In the genomic region with DNA sequence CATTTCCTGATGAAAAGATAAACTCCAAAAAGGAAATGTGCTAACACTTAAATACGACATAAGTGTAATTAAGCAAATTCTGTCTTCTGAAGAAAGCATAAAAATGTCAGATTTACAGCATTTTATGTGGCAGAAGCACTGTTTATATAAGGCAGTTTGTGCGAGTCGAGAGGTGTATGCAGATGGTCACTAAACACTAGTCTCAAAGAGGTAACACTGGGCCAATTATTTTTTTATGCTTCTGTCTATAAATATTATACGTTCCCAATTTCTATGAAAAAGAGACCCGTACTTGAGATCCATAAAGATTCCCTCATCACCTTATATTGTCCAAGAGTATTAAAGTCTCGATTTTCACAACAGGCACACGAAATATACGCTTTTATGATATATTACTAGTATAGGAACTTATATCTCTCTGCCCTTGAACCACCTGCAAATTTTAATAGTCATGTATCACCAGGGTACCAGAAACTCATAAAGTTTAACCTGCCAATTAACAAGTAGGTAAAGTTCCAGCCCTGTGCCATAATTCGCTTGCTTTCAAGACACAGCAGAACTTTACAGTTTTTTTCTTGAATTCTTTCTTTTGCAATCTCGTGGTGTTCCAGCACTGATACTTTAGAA, we compare ENCODE assay signal across 19 mouse cellular contexts.
"Had no signal": no experiment of that assay in that cellular context is flagged by ENCODE, and none has a peak within 500 bp of the region (broad histone marks: within the 10 kb centered on the region; RNA-seq: fewer than 3 reads in every experiment).

No protein-coding gene starts in this region.

- H3K9me3 ChIP-seq: midbrain, embryonic 10.5 days; midbrain, embryonic 12.5 days; neural tube, embryonic 13.5 days; neural tube, embryonic 15.5 days had no signal

- ATAC-seq: liver, postnatal 0 days; midbrain, embryonic 16.5 days had no signal

- H3K27me3 ChIP-seq: midbrain, embryonic 12.5 days; neural tube, embryonic 13.5 days; neural tube, embryonic 15.5 days had no signal

- H3K9ac ChIP-seq: liver, postnatal 0 days; lung, embryonic 14.5 days; midbrain, embryonic 12.5 days; neural tube, embryonic 13.5 days; neural tube, embryonic 15.5 days had no signal

- H3K4me3 ChIP-seq: midbrain, embryonic 10.5 days; midbrain, embryonic 12.5 days; myocyte; neural tube, embryonic 13.5 days; neural tube, embryonic 15.5 days had no signal

- DNase-seq: liver, postnatal 0 days; lung, embryonic 14.5 days; lung, postnatal 10 days; lung, postnatal 36 days; midbrain, embryonic 14.5 days; retina, postnatal 1 day; right cerebral cortex, adult 18-20 months; right cerebral cortex, postnatal 25 days; right cerebral cortex, postnatal 4 days; spleen, adult 18-20 months; thymus, adult 18-20 months; thymus, postnatal 14 days; thymus, postnatal 36 days had no signal

- H3K4me2 ChIP-seq: lung, embryonic 14.5 days; midbrain, embryonic 12.5 days; neural tube, embryonic 13.5 days; neural tube, embryonic 15.5 days had no signal

- H3K27ac ChIP-seq: midbrain, embryonic 10.5 days; midbrain, embryonic 12.5 days; neural tube, embryonic 13.5 days; neural tube, embryonic 15.5 days had no signal

- H3K4me1 ChIP-seq: midbrain, embryonic 10.5 days; midbrain, embryonic 12.5 days; neural tube, embryonic 13.5 days; neural tube, embryonic 15.5 days had no signal

- H3K36me3 ChIP-seq: midbrain, embryonic 10.5 days; midbrain, embryonic 12.5 days; neural tube, embryonic 13.5 days; neural tube, embryonic 15.5 days had no signal
